Mouse (Mus musculus) myocyte (in vitro differentiated cells): ENCODE results near the gene Nop9.

Source experiments
- E2F4 ChIP-seq: IDR thresholded peaks from one replicate; pipeline ENCODE4 v1.6.1; 2011; ENCODE audit warnings: mild to moderate bottlenecking, control low read depth, moderate library complexity; ENCODE audit not compliant: insufficient read depth
- MAX ChIP-seq: IDR thresholded peaks from one replicate; pipeline ENCODE4 v1.6.1; 2011; ENCODE audit warnings: low read depth, mild to moderate bottlenecking, control low read depth
- POLR2A ChIP-seq: IDR thresholded peaks from one replicate; pipeline ENCODE4 v1.6.1; 2011; ENCODE audit warnings: low read depth, mild to moderate bottlenecking, control low read depth, moderate library complexity; ENCODE audit not compliant: insufficient read length
- TCF12 ChIP-seq: IDR thresholded peaks from one replicate; pipeline ENCODE4 v1.6.1; 2011; ENCODE audit warnings: mild to moderate bottlenecking, control low read depth; ENCODE audit not compliant: poor library complexity, insufficient read depth, severe bottlenecking
- USF1 ChIP-seq: IDR thresholded peaks from one replicate; pipeline ENCODE4 v1.6.1; 2011; ENCODE audit warnings: low read depth, mild to moderate bottlenecking, control low read depth, moderate library complexity

DNA sequence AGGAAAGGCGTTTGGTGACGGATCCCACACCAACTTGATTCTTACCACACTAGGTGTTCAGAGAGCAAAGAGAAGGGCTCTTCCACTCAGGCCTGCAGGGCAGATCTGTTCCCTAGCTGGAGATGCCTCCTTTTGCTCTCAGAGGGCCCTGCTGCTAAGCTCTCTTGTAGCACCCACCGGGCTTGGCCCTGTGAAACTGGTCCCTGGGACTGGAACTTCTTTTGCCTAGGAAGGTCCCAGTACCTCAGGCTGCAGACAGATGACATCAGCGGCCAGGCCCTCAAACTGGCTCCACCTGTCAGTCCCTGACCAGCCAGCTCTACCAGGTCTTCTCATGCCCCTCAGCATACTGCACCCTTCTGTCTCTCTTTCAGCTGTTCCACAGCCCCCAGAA is 31.8 kb upstream of the Nop9 start, which contains the start of gene Tgm1:
- no peak for TF ChIP-seq USF1
- no peak for TF ChIP-seq POLR2A
- TF ChIP-seq TCF12, result no peak
- no peak for TF ChIP-seq E2F4
- no peak for TF ChIP-seq MAX
